Mouse (Mus musculus): ENCODE measurements at regions not wholly inside any gene's neighbourhood (a gene's known extent, or its start where the extent isn't known, plus 50 kb on each side); places are given as distances from the start of the nearest gene placed in this dataset.

DNA sequence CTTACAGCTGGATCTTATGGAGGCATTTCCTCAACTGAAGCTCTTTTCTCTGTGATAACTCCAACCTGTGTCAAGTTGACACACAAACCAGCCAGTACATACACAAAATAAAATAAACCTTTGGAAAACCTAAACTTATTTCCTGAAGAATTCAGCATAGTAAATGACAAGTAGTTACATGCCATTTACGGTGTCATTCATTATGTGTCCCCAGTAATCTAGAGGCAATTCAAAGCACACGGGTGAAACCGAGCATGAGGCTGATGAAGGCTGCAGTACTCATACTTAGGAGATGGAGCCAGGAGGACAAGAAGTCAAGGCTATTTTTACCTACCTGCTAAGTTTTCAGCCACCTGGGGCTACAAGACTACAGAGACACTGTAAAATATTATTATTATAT, 54.4 kb upstream of the Cpm start:
- H3K9me3 ChIP-seq (ENCODE audit: low read depth, low read length): no peaks in the 10 kb centered on the region
- no peak overlapping the region for H3K9ac ChIP-seq
- peaks cover 12% of the 10 kb centered on the region for H3K27me3 ChIP-seq (ENCODE audit: insufficient read depth, low read length)
- no peaks in the 10 kb centered on the region for H3K36me3 ChIP-seq (ENCODE audit: insufficient read depth)
- no peak for TF ChIP-seq CTCF (IDR thresholded peaks at IDR 0.05; ENCODE audit: low read depth)
- WGBS: 86% methylated on average over 3 of the region's 3 CpGs
- ATAC-seq (ENCODE audit: insufficient read depth): no peak
- H3K27ac ChIP-seq (ENCODE audit: low read depth): no peak overlapping the region
- DNase-seq: no peak
- 0 out of 2 replicates have a peak, but pooled peaks cover 5% of the 10 kb centered on the region for H3K4me1 ChIP-seq (ENCODE audit: insufficient read depth)
- no peak overlapping the region for H3K4me2 ChIP-seq
- no peak overlapping the region for H3K4me3 ChIP-seq (ENCODE audit: low read depth, low read length)

DNA sequence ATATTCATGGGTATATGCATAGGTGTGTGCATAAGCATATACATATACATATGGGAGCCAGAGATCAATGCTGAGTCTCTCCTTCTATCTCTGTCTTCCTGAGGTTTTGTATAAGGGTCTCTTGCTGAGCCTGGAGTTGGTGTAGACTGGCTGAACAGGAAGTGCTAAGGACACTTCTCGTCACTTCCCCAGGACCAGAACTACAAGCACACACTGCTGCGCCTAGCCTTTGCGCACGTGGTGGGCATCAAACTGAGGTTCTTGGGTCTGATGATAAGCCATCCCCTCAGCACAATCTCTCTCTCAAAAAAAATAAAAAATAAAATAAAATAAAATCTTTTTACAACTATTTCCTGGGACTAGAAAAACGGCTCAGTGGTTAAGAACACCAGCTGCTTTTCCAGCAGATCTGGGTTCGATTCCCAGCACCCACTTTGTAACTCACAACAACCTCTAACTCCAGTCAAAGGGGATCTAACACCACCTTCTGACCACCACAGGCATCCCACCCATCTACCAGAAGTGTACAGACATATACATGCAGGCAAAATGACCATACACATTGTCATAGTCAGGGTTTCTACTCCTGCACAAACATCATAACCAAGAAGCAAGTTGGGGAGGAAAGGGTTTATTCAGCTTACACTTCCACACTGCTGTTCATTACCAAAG, 55.1 kb upstream of the Cpm start:
- no peak for DNase-seq
- H3K4me3 ChIP-seq (ENCODE audit: low read depth, low read length): no peak overlapping the region
- no peak overlapping the region for H3K9ac ChIP-seq
- H3K4me1 ChIP-seq (ENCODE audit: insufficient read depth): 0 out of 2 replicates have a peak, but pooled peaks cover 5% of the 10 kb centered on the region
- H3K27me3 ChIP-seq (ENCODE audit: insufficient read depth, low read length): peaks cover 12% of the 10 kb centered on the region
- ATAC-seq (ENCODE audit: insufficient read depth): no peak
- no peaks in the 10 kb centered on the region for H3K36me3 ChIP-seq (ENCODE audit: insufficient read depth)
- no peak overlapping the region for H3K4me2 ChIP-seq
- no peaks in the 10 kb centered on the region for H3K9me3 ChIP-seq (ENCODE audit: low read depth, low read length)
- no peak overlapping the region for H3K27ac ChIP-seq (ENCODE audit: low read depth)
- no peak for TF ChIP-seq CTCF (IDR thresholded peaks at IDR 0.05; ENCODE audit: low read depth)
- WGBS: 87% methylated on average over 6 of the region's 6 CpGs

DNA sequence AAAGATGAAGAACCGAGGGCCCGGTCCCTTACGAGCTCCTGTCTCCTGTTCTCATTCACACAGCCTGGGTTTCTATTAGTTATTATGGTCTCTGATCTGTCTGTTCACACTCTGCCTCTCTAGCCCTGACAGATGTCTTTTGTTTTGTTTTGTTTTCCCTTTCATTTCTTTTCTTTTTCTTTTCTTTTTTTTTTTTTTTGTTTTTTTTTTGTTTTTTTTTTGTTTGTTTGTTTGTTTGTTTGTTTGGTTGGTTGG, 55.8 kb upstream of the Cpm start:
- no peak for DNase-seq
- H3K27me3 ChIP-seq (ENCODE audit: insufficient read depth, low read length): peaks cover 12% of the 10 kb centered on the region
- no peak for TF ChIP-seq CTCF (IDR thresholded peaks at IDR 0.05; ENCODE audit: low read depth)
- no peak overlapping the region for H3K9ac ChIP-seq
- H3K9me3 ChIP-seq (ENCODE audit: low read depth, low read length): no peaks in the 10 kb centered on the region
- 0 out of 2 replicates have a peak, but pooled peaks cover 5% of the 10 kb centered on the region for H3K4me1 ChIP-seq (ENCODE audit: insufficient read depth)
- 80% methylated on average over 3 of the region's 3 CpGs for WGBS
- no peak overlapping the region for H3K27ac ChIP-seq (ENCODE audit: low read depth)
- no peak for ATAC-seq (ENCODE audit: insufficient read depth)
- no peak overlapping the region for H3K4me2 ChIP-seq
- H3K36me3 ChIP-seq (ENCODE audit: insufficient read depth): no peaks in the 10 kb centered on the region
- H3K4me3 ChIP-seq (ENCODE audit: low read depth, low read length): no peak overlapping the region

DNA sequence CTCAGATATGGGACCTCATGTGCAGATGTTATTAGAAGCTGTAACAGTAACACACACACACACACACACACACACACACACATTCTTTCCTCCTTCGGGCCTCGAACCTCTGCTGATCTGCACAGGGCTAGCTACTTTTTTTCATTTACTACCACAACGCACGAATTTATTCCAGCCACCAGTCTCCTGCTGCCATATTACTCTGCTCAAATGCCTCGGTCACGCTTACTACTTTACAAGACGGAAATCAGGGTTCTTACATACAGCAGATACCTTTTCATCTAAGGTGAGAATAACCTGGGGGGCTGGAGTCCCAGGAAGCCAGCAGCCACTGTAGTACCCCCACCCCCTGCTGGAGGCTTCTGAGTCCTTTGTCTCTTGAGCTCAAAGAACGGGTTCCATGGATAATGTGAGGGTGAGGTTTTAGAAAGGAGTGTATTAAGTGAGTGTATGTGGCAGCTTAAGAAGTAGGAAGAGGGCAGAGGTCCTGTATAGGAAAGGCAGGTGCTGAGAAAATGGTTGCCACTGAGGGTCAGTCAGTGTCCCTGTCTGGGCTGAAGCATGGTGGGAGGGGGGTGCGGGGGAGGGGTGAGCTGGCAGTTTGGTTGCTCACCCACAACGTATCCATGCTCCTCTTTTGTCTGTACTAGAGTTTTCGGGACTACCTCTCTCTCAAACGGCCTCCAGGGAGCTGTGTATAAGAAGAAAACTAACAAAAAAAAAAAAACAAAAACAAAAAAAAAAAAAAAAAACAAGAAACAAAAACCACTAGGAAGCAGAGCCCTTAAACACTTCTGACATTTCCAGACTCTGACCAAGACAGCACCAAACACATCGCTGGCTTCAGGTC, 56.3 kb upstream of the Cpm start:
- H3K27ac ChIP-seq (ENCODE audit: low read depth): no peak overlapping the region
- ATAC-seq (ENCODE audit: insufficient read depth) (no peak), DNase-seq (no peak)
- no peaks in the 10 kb centered on the region for H3K9me3 ChIP-seq (ENCODE audit: low read depth, low read length)
- WGBS: 57% methylated on average over 13 of the region's 13 CpGs
- H3K4me3 ChIP-seq (ENCODE audit: low read depth, low read length): no peak overlapping the region
- peaks cover 12% of the 10 kb centered on the region for H3K27me3 ChIP-seq (ENCODE audit: insufficient read depth, low read length)
- H3K9ac ChIP-seq: no peak overlapping the region
- no peak for TF ChIP-seq CTCF (IDR thresholded peaks at IDR 0.05; ENCODE audit: low read depth)
- H3K4me2 ChIP-seq: no peak overlapping the region
- 0 out of 2 replicates have a peak, but pooled peaks cover 5% of the 10 kb centered on the region for H3K4me1 ChIP-seq (ENCODE audit: insufficient read depth)
- no peaks in the 10 kb centered on the region for H3K36me3 ChIP-seq (ENCODE audit: insufficient read depth)

DNA sequence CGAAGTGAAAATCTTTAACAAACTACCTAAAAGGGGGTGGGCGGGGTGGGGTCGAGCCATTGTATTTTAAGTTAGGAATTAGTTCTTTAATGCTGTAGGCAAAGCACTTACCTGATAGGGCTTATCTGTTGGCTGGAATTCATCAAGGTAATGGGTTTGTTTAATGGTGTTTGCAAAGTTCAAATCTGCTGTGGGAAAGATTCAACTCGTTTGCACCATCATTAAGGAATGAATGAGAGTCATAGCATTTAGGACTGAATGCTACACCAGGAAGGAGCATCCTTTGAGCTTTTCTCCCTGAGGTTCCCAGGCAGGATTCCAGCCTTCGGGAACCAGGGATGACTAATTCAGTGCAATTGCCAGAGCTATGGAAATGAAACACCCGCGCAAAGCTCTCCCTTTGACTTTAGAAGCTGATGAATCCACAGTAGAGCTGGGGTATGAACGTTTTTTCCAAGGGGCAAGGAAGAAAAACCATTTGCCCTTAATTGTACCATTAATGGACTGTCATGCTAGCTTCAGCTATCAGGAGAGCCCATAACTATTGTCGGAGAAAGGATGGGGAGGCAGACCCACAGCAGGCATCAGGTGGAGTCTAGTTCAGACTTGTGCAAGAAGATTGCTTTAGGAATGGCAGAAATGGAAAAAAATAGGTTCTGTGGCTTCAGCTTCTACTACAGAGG, 57.3 kb upstream of the Cpm start:
- no peak for DNase-seq
- peak overlapping the region; percentile 64 for H3K4me2 ChIP-seq
- no peak for ATAC-seq (ENCODE audit: insufficient read depth)
- no peaks in the 10 kb centered on the region for H3K9me3 ChIP-seq (ENCODE audit: low read depth, low read length)
- TF ChIP-seq CTCF (IDR thresholded peaks at IDR 0.05; ENCODE audit: low read depth): no peak
- WGBS: 13% methylated on average over 9 of the region's 9 CpGs
- 0 out of 2 replicates have a peak, but pooled peaks cover 5% of the 10 kb centered on the region for H3K4me1 ChIP-seq (ENCODE audit: insufficient read depth)
- no peaks in the 10 kb centered on the region for H3K36me3 ChIP-seq (ENCODE audit: insufficient read depth)
- H3K27ac ChIP-seq (ENCODE audit: low read depth): no peak overlapping the region
- no peak overlapping the region; the same call in 1 of the 2 replicates for H3K4me3 ChIP-seq (ENCODE audit: low read depth, low read length)
- no peak overlapping the region for H3K9ac ChIP-seq
- H3K27me3 ChIP-seq (ENCODE audit: insufficient read depth, low read length): peaks cover 12% of the 10 kb centered on the region

DNA sequence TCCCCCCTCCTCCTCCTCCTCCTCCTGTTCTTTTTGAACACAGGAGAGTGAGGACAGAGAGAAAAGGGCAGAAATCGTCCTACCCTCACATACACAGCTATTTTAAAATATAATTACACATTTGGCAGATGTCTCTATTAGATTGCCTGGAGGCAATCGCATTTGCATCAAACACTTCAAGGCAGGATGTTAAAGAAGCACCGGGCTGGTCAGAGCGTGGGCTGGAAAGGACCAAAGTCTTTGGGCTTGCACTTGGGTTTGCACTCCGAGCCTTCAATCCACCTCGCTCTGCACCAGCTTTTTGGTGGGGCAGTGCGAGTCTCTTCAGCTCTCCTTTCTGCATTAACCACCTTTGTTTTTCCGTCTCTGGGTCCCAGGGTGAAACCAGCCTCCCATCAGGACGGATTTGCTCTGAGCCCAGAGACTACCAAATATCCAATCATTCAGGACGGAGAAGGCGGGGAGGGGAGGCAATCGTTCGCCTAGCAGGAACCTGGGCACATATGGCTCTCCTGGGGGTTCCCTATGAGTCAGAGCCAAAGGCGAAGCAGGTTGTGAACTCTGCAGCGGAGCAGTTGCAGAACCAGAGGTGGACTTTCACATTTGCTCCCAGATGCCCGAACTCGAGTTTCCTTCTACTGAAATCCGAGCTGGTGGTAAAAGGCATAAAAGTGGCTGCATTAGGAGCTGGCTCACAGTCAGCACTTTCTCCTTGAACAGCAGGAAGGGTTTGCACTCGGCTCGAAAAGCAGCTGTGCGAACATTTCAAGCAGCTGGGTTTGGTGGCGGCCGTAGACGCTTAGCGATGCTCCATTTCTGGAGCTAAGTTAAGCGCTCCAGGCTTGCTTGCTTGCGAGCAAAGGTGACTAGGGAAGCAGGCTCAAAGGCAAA, 58.1 kb upstream of the Cpm start:
- DNase-seq (peak; percentile 88), ATAC-seq (ENCODE audit: insufficient read depth) (peak; percentile 58; the same call in 1 of the 2 replicates)
- peak overlapping the region; percentile 64 for H3K4me2 ChIP-seq
- peak overlapping the region; percentile 28 for H3K4me3 ChIP-seq (ENCODE audit: low read depth, low read length)
- TF ChIP-seq CTCF (IDR thresholded peaks at IDR 0.05; ENCODE audit: low read depth): no peak
- H3K4me1 ChIP-seq (ENCODE audit: insufficient read depth): 0 out of 2 replicates have a peak, but pooled peaks cover 5% of the 10 kb centered on the region
- H3K27me3 ChIP-seq (ENCODE audit: insufficient read depth, low read length): peaks cover 12% of the 10 kb centered on the region
- H3K9ac ChIP-seq: no peak overlapping the region; the same call in 1 of the 2 replicates
- H3K36me3 ChIP-seq (ENCODE audit: insufficient read depth): no peaks in the 10 kb centered on the region
- no peak overlapping the region for H3K27ac ChIP-seq (ENCODE audit: low read depth)
- under 1% methylated on average over 27 of the region's 27 CpGs for WGBS
- peaks cover 2% of the 10 kb centered on the region; the same call in 1 of the 2 replicates for H3K9me3 ChIP-seq (ENCODE audit: low read depth, low read length)

Data from lung, embryonic 14.5 days (tissue).